Mouse (Mus musculus) megakaryocyte, embryonic 14.5 days (primary cell): Measurements from ENCODE around the gene Yars. TPM values are rescaled to one million over a fixed set of nuclear protein-coding genes. Genes with fewer than 3 reads are reported as not detected.

Experiments
- H3K27me3 ChIP-seq: replicated peaks from 2 replicates; pipeline ENCODE3; 2012; ENCODE audit warnings: inconsistent platforms
- H3K36me3 ChIP-seq: replicated peaks from 2 replicates; pipeline ENCODE3; 2012; ENCODE audit warnings: low read length, inconsistent platforms, mixed read lengths
- H3K4me1 ChIP-seq: 2 replicates; pipeline ENCODE4 v1.6.1; 2012; ENCODE audit warnings: inconsistent platforms
- H3K4me3 ChIP-seq: replicated peaks from 2 replicates; pipeline ENCODE3; 2012; ENCODE audit warnings: moderate library complexity, mild to moderate bottlenecking, inconsistent platforms
- H3K9me3 ChIP-seq: 2 replicates; pipeline ENCODE4 v1.6.1; 2012; ENCODE audit warnings: inconsistent platforms
- FLI1 ChIP-seq: IDR thresholded peaks from 2 replicates; pipeline ENCODE4 v1.6.1; 2012; ENCODE audit warnings: low read length, inconsistent platforms, mixed read lengths
- GATA1 ChIP-seq: IDR thresholded peaks from 3 replicates; pipeline ENCODE4 v1.6.1; 2012; ENCODE audit warnings: mixed read lengths, low read length, inconsistent platforms, borderline replicate concordance
- polyA plus RNA-seq: library from polyadenylated mRNA; stranded (reverse); fragments of >175 nt; gene quantifications from 2 replicates; pipeline ENCODE4 v1.2.3, GENCODE M21; 2012; ENCODE audit warnings: low replicate concordance; ENCODE audit not compliant: insufficient read depth

Gene Yars
- 2.2 and 17.4 TPM in 2 replicates for polyA plus RNA-seq

DNA sequence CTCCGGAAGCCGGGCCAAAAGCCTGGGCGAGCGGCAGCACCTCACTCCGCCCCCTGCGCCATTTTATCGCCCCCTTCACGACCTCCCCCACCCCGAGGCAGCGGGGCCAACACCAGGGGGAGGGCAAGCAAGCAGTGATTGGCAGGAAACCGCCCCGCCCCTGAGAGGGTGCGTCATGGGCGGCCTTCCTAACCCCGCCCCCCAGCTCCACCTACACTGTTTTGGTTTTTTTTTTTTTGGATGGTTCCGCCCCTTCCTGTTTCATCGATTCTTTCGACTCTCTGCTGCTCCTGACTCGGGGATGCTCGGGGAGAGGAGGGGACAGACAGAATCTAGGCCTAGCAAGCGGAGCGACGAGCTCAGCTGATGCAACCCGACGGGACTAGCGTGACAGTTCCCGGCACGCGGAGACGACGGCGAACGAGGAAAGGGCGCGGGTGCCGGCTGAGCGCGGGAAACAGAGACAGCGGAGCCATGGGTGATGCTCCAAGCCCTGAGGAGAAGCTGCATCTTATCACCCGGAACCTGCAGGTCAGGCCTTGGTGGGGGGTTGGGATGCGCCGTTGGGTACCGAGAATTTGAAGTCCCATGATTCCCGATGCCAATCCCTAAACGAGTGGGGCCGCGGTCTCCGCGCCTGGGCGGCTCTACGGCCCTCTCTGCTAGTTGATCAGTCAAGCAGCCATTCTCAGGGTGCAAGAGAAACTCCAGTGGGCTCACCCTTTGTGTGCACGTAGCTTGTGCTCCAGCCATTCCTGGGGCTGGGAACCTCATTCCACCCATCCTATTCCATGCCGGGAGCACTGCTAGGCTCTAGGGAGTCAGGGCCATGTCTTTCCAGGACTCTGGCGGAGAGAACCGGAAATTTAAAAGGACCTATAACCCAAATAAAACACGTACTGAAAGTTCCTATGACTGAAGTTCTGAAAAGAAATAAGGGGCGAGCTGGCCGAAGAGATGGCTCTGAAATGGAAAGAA, at the start of gene Yars, which contains the start of gene S100pbp:
TSS of gene Yars (plus strand) at position 219 of the 978 bp plus-strand sequence.
TSS of gene S100pbp (minus strand) at position 186 of the 978 bp plus-strand sequence.
- peak within 1 kb of the TSS; percentile 96 for H3K4me3 ChIP-seq
- no peaks in the 10 kb centered on the region for H3K9me3 ChIP-seq
- H3K27me3 ChIP-seq = no peaks in the 10 kb centered on the region
- H3K4me1 ChIP-seq = peaks cover 54% of the 10 kb centered on the region
- peak; percentile 59; the same call in 1 of the 2 replicates for TF ChIP-seq FLI1
- TF ChIP-seq GATA1 = no peak
- peaks cover 25% of the 10 kb centered on the region for H3K36me3 ChIP-seq

DNA sequence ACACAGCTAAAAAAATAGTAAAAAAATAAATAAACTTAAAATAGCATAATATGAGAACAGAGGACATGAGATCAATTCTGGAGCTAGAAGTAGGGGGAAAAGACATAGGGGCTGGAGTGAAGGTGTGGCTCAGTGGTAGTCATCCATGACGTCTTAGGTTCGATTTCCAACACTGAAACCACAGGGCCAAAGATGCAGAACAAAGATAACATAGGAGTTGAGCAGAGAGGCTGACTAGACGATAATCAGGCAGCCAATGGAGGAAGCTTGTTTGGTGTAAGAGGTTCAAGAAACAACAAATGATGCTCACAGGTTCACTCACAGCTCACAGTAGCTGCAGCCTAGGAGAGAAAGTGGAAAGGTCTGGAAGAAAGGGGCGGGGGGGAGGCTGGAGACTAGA, 48.8 kb upstream of the Yars start:
- Histone ChIP-seq H3K9me3 (no peaks in the 10 kb centered on the region), H3K4me1 (peaks cover 84% of the 10 kb centered on the region), H3K4me3 (no peak overlapping the region)

DNA sequence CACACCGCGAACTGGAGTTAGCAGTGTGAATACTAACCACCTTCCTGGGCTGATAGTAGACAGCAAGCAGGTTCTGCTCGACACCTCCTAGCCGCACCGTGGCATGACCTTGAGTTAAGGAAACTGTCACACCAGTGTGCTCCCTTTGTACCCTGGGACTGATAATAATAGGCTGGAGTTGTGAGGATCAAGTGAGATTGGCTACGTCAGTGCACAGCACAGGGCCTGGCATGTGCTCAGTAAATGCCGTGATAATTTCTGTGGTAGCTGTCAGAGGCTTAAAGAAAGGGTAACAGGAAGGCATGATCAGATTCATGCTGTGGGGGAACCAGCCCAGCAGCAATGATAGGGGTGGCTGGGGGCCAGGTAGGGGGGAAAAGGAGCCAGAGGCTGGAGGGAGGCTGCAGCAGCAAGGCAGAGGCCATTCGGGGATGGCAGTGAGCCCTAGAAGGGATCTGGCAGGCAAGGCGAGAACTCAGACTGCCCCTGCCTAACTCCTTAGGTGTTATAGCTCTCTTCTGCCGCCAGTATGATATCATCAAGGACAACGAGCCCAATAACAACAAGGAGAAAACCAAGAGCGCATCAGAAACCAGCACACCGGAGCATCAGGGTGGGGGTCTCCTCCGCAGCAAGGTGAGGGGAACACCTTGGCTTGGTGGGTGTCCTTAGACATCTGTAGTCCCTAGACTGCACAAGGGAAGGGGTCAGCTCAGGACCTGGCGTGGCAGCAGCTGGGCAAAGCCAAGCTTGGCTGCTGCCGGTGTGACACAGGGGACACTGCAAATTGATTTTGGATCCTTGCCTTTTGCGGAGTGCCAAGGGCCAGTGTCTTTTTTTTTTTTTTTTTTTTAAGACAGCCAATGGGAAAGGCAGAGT, 47.8 kb upstream of the Yars start:
- Histone ChIP-seq H3K27me3 (peaks cover 52% of the 10 kb centered on the region), H3K36me3 (peaks cover 17% of the 10 kb centered on the region), H3K4me1 (peaks cover 86% of the 10 kb centered on the region), H3K9me3 (no peaks in the 10 kb centered on the region), H3K4me3 (peak overlapping the region; percentile 16)
- TF ChIP-seq FLI1 (no peak), GATA1 (no peak)

More for the DNA sequence above, 48.8 kb upstream of the Yars start:
- Histone ChIP-seq H3K27me3 (peaks cover 62% of the 10 kb centered on the region), H3K36me3 (peaks cover 17% of the 10 kb centered on the region)
- TF ChIP-seq FLI1 (no peak), GATA1 (no peak)

DNA sequence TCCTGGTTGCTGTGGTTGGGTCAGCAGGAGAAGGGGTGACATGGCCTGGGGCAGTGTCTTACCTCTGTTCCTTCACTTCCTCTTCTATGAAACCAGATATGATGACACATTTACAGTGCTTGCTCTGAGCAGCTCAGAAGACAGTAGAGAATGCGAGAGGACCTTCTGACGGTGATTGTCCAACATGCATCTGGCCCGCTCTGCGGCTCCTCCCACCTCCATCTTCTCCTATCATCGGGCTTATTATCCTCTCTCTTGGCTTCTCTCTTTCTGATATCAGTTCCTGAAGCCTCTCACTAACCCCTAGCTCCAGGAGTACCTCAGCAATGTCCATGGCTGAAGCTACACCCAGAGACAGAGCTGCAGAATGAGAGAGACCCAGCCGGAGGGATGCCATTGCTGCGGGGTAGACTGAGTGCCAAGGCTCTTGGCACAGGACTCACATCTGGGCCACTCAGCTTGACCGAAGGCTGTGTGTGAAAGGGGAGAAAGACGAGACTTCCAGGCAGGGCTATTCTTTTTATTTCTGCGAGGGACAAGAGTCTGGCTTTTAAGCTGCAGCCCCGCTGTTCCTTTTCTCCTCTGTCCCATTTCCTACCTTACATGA, 47.0 kb upstream of the Yars start:
- Histone ChIP-seq H3K4me1 (peaks cover 83% of the 10 kb centered on the region), H3K36me3 (peaks cover 18% of the 10 kb centered on the region), H3K4me3 (no peak overlapping the region), H3K9me3 (no peaks in the 10 kb centered on the region), H3K27me3 (peaks cover 45% of the 10 kb centered on the region)
- TF ChIP-seq GATA1 = no peak
- TF ChIP-seq FLI1 = no peak

DNA sequence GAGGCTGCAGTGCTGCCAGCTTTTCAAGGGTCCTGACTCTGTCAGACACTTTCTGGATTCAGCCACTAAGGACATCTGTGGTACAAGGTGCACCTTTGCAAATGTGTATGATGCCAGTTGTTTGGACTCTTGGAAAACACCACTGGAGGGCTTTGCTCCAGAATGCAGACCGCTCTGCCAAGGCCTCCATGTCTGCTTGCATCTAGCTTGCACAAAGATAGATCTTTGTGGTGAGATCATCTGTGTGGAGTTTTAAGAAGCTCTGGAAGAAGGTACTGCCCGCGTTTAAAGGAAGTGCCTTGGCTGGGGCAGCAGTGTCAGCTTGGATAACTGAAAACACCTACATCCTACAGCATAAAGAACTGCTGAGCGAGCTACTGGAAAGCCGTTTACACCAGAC, 46.1 kb upstream of the Yars start:
- peaks cover 87% of the 10 kb centered on the region for H3K4me1 ChIP-seq
- peaks cover 35% of the 10 kb centered on the region for H3K27me3 ChIP-seq
- no peak for TF ChIP-seq GATA1
- no peak for TF ChIP-seq FLI1
- H3K4me3 ChIP-seq = no peak overlapping the region
- H3K9me3 ChIP-seq = no peaks in the 10 kb centered on the region
- peaks cover 27% of the 10 kb centered on the region for H3K36me3 ChIP-seq

DNA sequence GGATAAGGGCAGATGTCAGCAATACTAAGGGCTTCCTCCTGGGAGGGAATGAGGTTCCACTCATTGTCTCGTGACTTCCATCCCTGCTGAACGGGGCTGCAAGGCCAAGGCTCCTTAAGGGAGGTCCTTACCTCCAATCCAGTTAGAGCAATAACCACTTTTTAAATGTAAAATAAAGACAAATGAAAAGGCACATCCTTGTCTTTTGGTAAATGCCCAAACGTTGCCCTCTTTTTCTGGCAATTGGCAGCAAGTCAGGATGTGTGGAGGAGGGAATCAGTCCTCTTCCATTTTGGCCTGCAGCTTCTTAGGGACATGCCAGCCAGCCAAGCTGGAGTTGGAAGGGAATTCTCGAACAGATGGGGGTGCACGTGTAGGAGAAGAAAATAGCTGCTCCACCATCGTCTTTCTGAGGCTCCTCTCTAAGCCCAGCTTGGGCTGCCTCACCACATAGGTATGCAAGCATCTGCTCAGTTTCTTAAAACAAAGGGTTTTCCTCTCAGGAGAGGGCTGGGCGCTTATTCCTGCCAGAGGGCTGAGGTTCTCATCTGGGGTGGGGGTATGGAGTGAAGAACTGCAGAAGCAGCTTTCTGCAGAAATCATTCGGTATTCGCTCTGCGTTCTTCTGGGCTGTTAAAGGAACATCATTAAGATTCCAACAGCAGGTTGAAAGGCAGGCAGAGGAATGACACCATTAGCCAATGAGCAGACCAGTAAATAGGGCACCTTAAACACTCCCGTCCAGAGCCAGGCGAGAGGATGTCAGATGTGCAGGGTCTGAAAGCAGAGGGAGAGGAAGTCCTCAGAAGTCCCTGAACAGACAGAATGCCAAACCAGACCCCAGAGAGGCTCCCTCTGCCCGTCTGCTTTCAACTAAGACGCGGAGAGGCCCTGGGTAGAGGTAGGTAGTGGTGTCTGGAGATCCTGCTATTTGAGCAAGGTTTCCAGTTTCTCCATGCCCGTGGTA, 44.9 kb upstream of the Yars start:
- TF ChIP-seq FLI1 (no peak), GATA1 (no peak)
- peaks cover 78% of the 10 kb centered on the region for H3K4me1 ChIP-seq
- peaks cover 23% of the 10 kb centered on the region for H3K27me3 ChIP-seq
- no peaks in the 10 kb centered on the region for H3K9me3 ChIP-seq
- peaks cover 38% of the 10 kb centered on the region for H3K36me3 ChIP-seq
- no peak overlapping the region for H3K4me3 ChIP-seq

DNA sequence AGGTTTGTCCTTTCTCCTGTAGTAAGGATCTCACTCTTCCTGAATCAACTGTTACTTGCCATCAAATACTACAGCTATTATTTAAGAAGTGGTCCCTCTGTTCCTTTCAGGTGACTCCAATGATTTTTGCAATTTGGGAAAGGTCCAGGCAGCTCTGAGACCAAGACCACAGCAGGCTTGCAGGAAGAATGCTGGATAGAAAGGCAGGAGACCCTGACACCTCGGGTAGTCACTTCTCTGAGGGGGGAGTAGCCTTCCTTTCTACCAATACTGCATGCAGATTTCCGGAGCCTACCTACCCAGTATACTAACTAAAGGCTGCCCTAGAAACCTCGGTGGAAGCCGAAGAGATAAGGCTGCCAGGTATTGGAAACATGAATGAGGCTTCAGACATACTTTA, 44.1 kb upstream of the Yars start:
- Histone ChIP-seq H3K4me1 (peaks cover 71% of the 10 kb centered on the region), H3K36me3 (peaks cover 45% of the 10 kb centered on the region), H3K4me3 (no peak overlapping the region), H3K27me3 (peaks cover 16% of the 10 kb centered on the region), H3K9me3 (no peaks in the 10 kb centered on the region)
- TF ChIP-seq FLI1 (no peak), GATA1 (no peak)

DNA sequence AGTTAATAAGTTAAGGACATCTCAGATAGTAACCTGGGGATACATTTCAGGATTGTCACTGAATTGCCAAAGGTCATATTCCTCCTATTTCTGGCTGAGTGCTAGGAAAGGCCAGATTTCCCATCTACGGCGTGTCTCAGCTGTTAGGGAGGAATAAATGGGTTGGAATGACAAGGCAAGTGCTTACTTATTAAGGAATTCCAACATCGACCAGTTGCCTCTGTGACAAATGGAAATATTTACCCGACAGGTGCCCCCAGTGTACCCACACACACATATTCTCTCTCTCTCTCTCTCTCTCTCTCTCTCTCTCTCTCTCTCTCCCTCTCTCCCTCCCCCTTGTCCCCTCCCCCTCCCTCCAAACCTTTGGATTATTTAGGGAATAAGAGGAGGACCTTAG, 43.6 kb upstream of the Yars start:
- TF ChIP-seq GATA1 (no peak), FLI1 (no peak)
- H3K27me3 ChIP-seq = peaks cover 13% of the 10 kb centered on the region
- H3K4me1 ChIP-seq = peaks cover 66% of the 10 kb centered on the region
- peaks cover 50% of the 10 kb centered on the region for H3K36me3 ChIP-seq
- H3K4me3 ChIP-seq = no peak overlapping the region
- H3K9me3 ChIP-seq = no peaks in the 10 kb centered on the region
